Mouse (Mus musculus) MEL (cell line): ENCODE results near the gene Afap1l2. TPM values are rescaled to one million over a fixed set of nuclear protein-coding genes. Genes with fewer than 3 reads are reported as not detected.

ENCODE experiments used
- DNase-seq: peaks from one replicate; pipeline ENCODE4 v3.0.0; 2011; ENCODE audit warnings: low read depth, low spot score
- H3K27ac ChIP-seq: 2 replicates; pipeline ENCODE4 v1.5.1; 2012; ENCODE audit warnings: low read depth, mild to moderate bottlenecking, control low read depth, low read length, moderate library complexity; ENCODE audit not compliant: control insufficient read depth
- H3K27me3 ChIP-seq, 2 experiments: fragments of 150-350 bp in 1 of 2; sonication (generic) in 1 of 2; 2 replicates each; pipeline ENCODE4 v1.6.1; 2012; ENCODE audit warnings: low read length in 2 of 2, mild to moderate bottlenecking in 2 of 2, improper control_type of control experiment in 1 of 2, moderate library complexity in 1 of 2; ENCODE audit not compliant: insufficient read depth in 2 of 2, control insufficient read depth in 1 of 2
- H3K36me3 ChIP-seq, 2 experiments: 2 replicates each; pipeline ENCODE4 v1.6.1; 2012 to 2014; ENCODE audit warnings: low read length in 2 of 2, improper control_type of control experiment in 1 of 2, inconsistent platforms in 1 of 2, mild to moderate bottlenecking in 1 of 2; ENCODE audit not compliant: insufficient read depth in 2 of 2, control insufficient read depth in 1 of 2
- H3K4me1 ChIP-seq, 2 experiments: fragments of 150-350 bp in 1 of 2; sonication (generic) in 1 of 2; 2 replicates each; pipeline ENCODE4 v1.6.1; 2012; ENCODE audit warnings: low read length in 2 of 2, improper control_type of control experiment in 1 of 2, mild to moderate bottlenecking in 1 of 2; ENCODE audit not compliant: insufficient read depth in 2 of 2, control insufficient read depth in 1 of 2
- H3K4me3 ChIP-seq, 2 experiments: fragments of 150-350 bp in 1 of 2; sonication (generic) in 1 of 2; 2 replicates each; pipeline ENCODE4 v1.5.1; 2012; ENCODE audit warnings: low read depth in 2 of 2, low read length in 2 of 2, mild to moderate bottlenecking in 2 of 2, moderate library complexity in 2 of 2, control low read depth in 1 of 2, improper control_type of control experiment in 1 of 2; ENCODE audit not compliant: control insufficient read depth in 1 of 2, insufficient read depth in 1 of 2
- H3K79me2 ChIP-seq: 2 replicates; pipeline ENCODE4 v1.6.1; 2012; ENCODE audit warnings: mild to moderate bottlenecking, low read length, moderate library complexity; ENCODE audit not compliant: control insufficient read depth, poor library complexity, insufficient read depth
- H3K9ac ChIP-seq: 2 replicates; pipeline ENCODE4 v1.6.1; 2012; ENCODE audit warnings: low read depth, mild to moderate bottlenecking, control low read depth, low read length, moderate library complexity; ENCODE audit not compliant: control insufficient read depth, poor library complexity, severe bottlenecking
- H3K9me3 ChIP-seq: fragments of 150-350 bp; sonication (generic); replicated peaks from 2 replicates; pipeline ENCODE4 v1.6.1; 2012; ENCODE audit warnings: mild to moderate bottlenecking, low read length, improper control_type of control experiment, moderate library complexity; ENCODE audit not compliant: insufficient read depth
- CHD1 ChIP-seq: IDR thresholded peaks from 2 replicates; pipeline ENCODE4 v1.6.1; 2012; ENCODE audit warnings: low read depth, mild to moderate bottlenecking, inconsistent platforms, low read length, improper control_type of control experiment
- CHD2 ChIP-seq: IDR thresholded peaks from 2 replicates; pipeline ENCODE4 v1.6.1; 2011; ENCODE audit warnings: low read length, improper control_type of control experiment
- ELF1 ChIP-seq: IDR thresholded peaks from 2 replicates; pipeline ENCODE4 v1.6.1; 2014; ENCODE audit warnings: low read depth, mild to moderate bottlenecking, inconsistent platforms, low read length, improper control_type of control experiment, moderate library complexity
- GABPA ChIP-seq: IDR thresholded peaks from 2 replicates; pipeline ENCODE4 v1.6.1; 2012; ENCODE audit warnings: low read depth, mild to moderate bottlenecking, inconsistent platforms, low read length, improper control_type of control experiment, moderate library complexity
- GATA1 ChIP-seq: IDR thresholded peaks from 2 replicates; pipeline ENCODE4 v1.6.1; 2011; ENCODE audit warnings: low read depth, low read length, improper control_type of control experiment
- HCFC1 ChIP-seq: IDR thresholded peaks from 2 replicates; pipeline ENCODE4 v1.6.1; 2012; ENCODE audit warnings: low read depth, mild to moderate bottlenecking, inconsistent platforms, low read length, improper control_type of control experiment, moderate library complexity
- JUND ChIP-seq: IDR thresholded peaks from 2 replicates; pipeline ENCODE4 v1.6.1; 2011; ENCODE audit warnings: low read depth, mild to moderate bottlenecking, improper control_type of control experiment, low read length
- KAT2A ChIP-seq: conservative IDR thresholded peaks from 2 replicates; pipeline ENCODE4 v1.6.1; 2012; ENCODE audit warnings: low read depth, low read length, improper control_type of control experiment, inconsistent platforms
- MAZ ChIP-seq: IDR thresholded peaks from 2 replicates; pipeline ENCODE4 v1.6.1; 2012; ENCODE audit warnings: low read depth, mild to moderate bottlenecking, inconsistent platforms, low read length, improper control_type of control experiment
- MEF2A ChIP-seq: IDR thresholded peaks from 2 replicates; pipeline ENCODE4 v1.6.1; 2014; ENCODE audit warnings: low read depth, mild to moderate bottlenecking, inconsistent platforms, low read length, improper control_type of control experiment; ENCODE audit not compliant: poor library complexity, insufficient replicate concordance, severe bottlenecking; ENCODE audit errors: extremely low read depth
- MXI1 ChIP-seq: IDR thresholded peaks from 2 replicates; pipeline ENCODE4 v1.6.1; 2011; ENCODE audit warnings: mild to moderate bottlenecking, low read depth, low read length, improper control_type of control experiment
- MYB ChIP-seq: IDR thresholded peaks from 2 replicates; pipeline ENCODE4 v1.6.1; 2011; ENCODE audit warnings: mild to moderate bottlenecking, low read depth, low read length, improper control_type of control experiment
- MYC ChIP-seq: IDR thresholded peaks from 2 replicates; pipeline ENCODE4 v1.6.1; 2011; ENCODE audit warnings: low read depth, mild to moderate bottlenecking, low read length, improper control_type of control experiment, moderate library complexity
- RAD21 ChIP-seq: IDR thresholded peaks from 2 replicates; pipeline ENCODE4 v1.6.1; 2011; ENCODE audit warnings: mild to moderate bottlenecking, low read depth, low read length, improper control_type of control experiment
- RCOR1 ChIP-seq: IDR thresholded peaks from 2 replicates; pipeline ENCODE4 v1.6.1; 2012; ENCODE audit warnings: low read depth, mild to moderate bottlenecking, inconsistent platforms, low read length, improper control_type of control experiment
- SIN3A ChIP-seq: IDR thresholded peaks from 2 replicates; pipeline ENCODE4 v1.6.1; 2012; ENCODE audit warnings: low read length, improper control_type of control experiment, inconsistent platforms
- USF1 ChIP-seq: IDR thresholded peaks from 2 replicates; pipeline ENCODE4 v1.6.1; 2014; ENCODE audit warnings: low read depth, mild to moderate bottlenecking, inconsistent platforms, low read length, improper control_type of control experiment, moderate library complexity
- USF2 ChIP-seq, 2 experiments: IDR thresholded peaks; 2 replicates each; pipeline ENCODE4 v1.6.1; 2011 to 2012; ENCODE audit warnings: improper control_type of control experiment in 2 of 2, low read length in 2 of 2, borderline replicate concordance in 1 of 2, inconsistent platforms in 1 of 2, low read depth in 1 of 2, mild to moderate bottlenecking in 1 of 2; ENCODE audit not compliant: insufficient read depth in 1 of 2
- ZC3H11A ChIP-seq: IDR thresholded peaks from 2 replicates; pipeline ENCODE4 v1.6.1; 2012; ENCODE audit warnings: low read depth, mild to moderate bottlenecking, inconsistent platforms, low read length, improper control_type of control experiment
- ZKSCAN1 ChIP-seq: IDR thresholded peaks from 2 replicates; pipeline ENCODE4 v1.6.1; 2012; ENCODE audit warnings: low read depth, mild to moderate bottlenecking, inconsistent platforms, low read length, improper control_type of control experiment, moderate library complexity
- polyA plus RNA-seq, 2 experiments: library from polyadenylated mRNA; stranded (reverse) in 1 of 2; unstranded in 1 of 2; fragments of >175 nt in 1 of 2; fragments of >200 nt in 1 of 2; gene quantifications; 2 replicates each; pipeline versions ENCODE4 v1.2.1 to v1.2.4; 2012; ENCODE audit warnings: low replicate concordance in 2 of 2, low read depth in 1 of 2; ENCODE audit not compliant: insufficient read length in 2 of 2, insufficient read depth in 1 of 2, missing spikeins in 1 of 2
- total RNA-seq: library from RNA; depleted of rRNA; stranded (reverse); fragments of 300-350 nt; gene quantifications from 2 replicates; pipeline ENCODE4 v1.2.3, GENCODE M21; 2012

Afap1l2 gene
- total and polyA plus RNA-seq, 3 experiments: not detected

GRCm38 (mm10) chr19:57055215-57056120, 47.4 kb upstream of the Afap1l2 start:
- Histone ChIP-seq H3K79me2 (no peaks in the 10 kb centered on the region), H3K27me3 (no peaks in the 10 kb centered on the region; a peak in 1 of 4 replicates), H3K36me3 (no peaks in the 10 kb centered on the region), H3K27ac (no peak overlapping the region), H3K4me1 (no peaks in the 10 kb centered on the region), H3K4me3 (no peak overlapping the region), H3K9me3 (no peaks in the 10 kb centered on the region), H3K9ac (no peak overlapping the region)
- TF ChIP-seq MAZ (no peak), SIN3A (no peak), USF1 (no peak), USF2 (IDR thresholded peaks at IDR 0.05; ENCODE audit: borderline replicate concordance in 1 of 2, insufficient read depth in 1 of 2, low read depth in 1 of 2, low read length in 2 of 2) (no peak), HCFC1 (no peak), MYC (no peak)
- DNase-seq: no peak

DNA sequence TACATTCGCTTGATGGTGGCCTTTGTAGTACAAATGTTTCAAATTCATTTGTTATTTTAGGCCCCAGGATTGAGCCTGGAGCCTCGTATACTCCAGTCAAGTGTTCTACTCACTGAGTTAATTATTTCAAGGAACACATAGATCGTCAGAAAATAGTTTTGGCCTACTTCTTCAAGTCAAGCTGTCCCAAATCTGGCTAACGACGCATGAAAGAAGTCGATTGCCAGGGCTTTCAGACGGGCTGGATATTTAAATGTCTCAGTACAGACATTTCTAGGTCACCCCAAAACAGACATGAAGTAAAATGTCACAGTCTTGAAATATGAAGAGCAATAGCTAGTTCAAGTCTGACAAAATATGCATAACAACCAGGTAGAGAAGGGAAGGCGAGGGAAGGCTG, 44.9 kb upstream of the Afap1l2 start:
- no peak for DNase-seq
- no peaks in the 10 kb centered on the region for H3K36me3 ChIP-seq

GRCm38 (mm10) chr19:57052016-57052415, 44.0 kb upstream of the Afap1l2 start:
- Histone ChIP-seq H3K4me3 (no peak overlapping the region), H3K79me2 (no peaks in the 10 kb centered on the region), H3K27ac (no peak overlapping the region), H3K9me3 (no peaks in the 10 kb centered on the region), H3K27me3 (no peaks in the 10 kb centered on the region; a peak in 1 of 4 replicates)
- no peak for DNase-seq
- no peak for TF ChIP-seq KAT2A
- no peak for TF ChIP-seq RCOR1
- TF ChIP-seq, all 39 proteins: peak for 0
- Histone ChIP-seq H3K9ac (no peak overlapping the region), H3K4me1 (no peaks in the 10 kb centered on the region), H3K36me3 (no peaks in the 10 kb centered on the region)

More for the DNA sequence above, 44.9 kb upstream of the Afap1l2 start:
- H3K27ac ChIP-seq: no peak overlapping the region
- no peaks in the 10 kb centered on the region for H3K9me3 ChIP-seq
- no peak for TF ChIP-seq MYB
- no peak for TF ChIP-seq CHD2
- no peak for TF ChIP-seq USF2 (IDR thresholded peaks at IDR 0.05; ENCODE audit: borderline replicate concordance in 1 of 2, insufficient read depth in 1 of 2, low read depth in 1 of 2, low read length in 2 of 2)
- TF ChIP-seq HCFC1: no peak
- TF ChIP-seq KAT2A: no peak
- no peak for TF ChIP-seq SIN3A
- TF ChIP-seq MAZ: no peak
- no peak for TF ChIP-seq MXI1
- no peak for TF ChIP-seq ZC3H11A
- no peak for TF ChIP-seq GABPA
- TF ChIP-seq CHD1: no peak
- no peak for TF ChIP-seq RAD21
- TF ChIP-seq JUND: no peak
- TF ChIP-seq GATA1: no peak
- TF ChIP-seq ZKSCAN1: no peak
- no peak for TF ChIP-seq ELF1
- TF ChIP-seq MEF2A: no peak
- H3K4me3 ChIP-seq: no peak overlapping the region
- H3K27me3 ChIP-seq: no peaks in the 10 kb centered on the region; a peak in 1 of 4 replicates
- H3K4me1 ChIP-seq: no peaks in the 10 kb centered on the region
- no peaks in the 10 kb centered on the region for H3K79me2 ChIP-seq
- H3K9ac ChIP-seq: no peak overlapping the region
